Mouse (Mus musculus) liver, adult 2 months (tissue): ENCODE data around the gene Dennd6b. TPM values are rescaled to one million over a fixed set of nuclear protein-coding genes. Genes with fewer than 3 reads are reported as not detected.

Experiments used
- DNase-seq: peaks from one replicate; pipeline ENCODE4 v3.0.0-alpha.2; 2011; ENCODE audit warnings: low read depth, low spot score; ENCODE audit errors: extremely low read depth
- H3K27ac ChIP-seq: fragments of 200-500 bp; replicated peaks from 2 replicates; pipeline ENCODE4 v1.5.1; 2012; ENCODE audit warnings: low read depth, mild to moderate bottlenecking, control low read depth, inconsistent platforms, low read length; ENCODE audit not compliant: insufficient read depth
- H3K27me3 ChIP-seq: fragments of 200-500 bp; 2 replicates; pipeline ENCODE4 v1.6.1; 2012; ENCODE audit warnings: mild to moderate bottlenecking, moderate library complexity, low read length, inconsistent platforms; ENCODE audit not compliant: control insufficient read depth, insufficient read depth
- H3K36me3 ChIP-seq: fragments of 200-500 bp; 2 replicates; pipeline ENCODE4 v1.6.1; 2012; ENCODE audit warnings: low read length, inconsistent platforms; ENCODE audit not compliant: control insufficient read depth, insufficient read depth
- H3K4me1 ChIP-seq: fragments of 200-500 bp; 2 replicates; pipeline ENCODE4 v1.6.1; 2011; ENCODE audit warnings: low read length; ENCODE audit not compliant: control insufficient read depth, insufficient read depth
- H3K4me3 ChIP-seq: fragments of 200-500 bp; 2 replicates; pipeline ENCODE4 v1.5.1; 2011; ENCODE audit warnings: low read depth, mild to moderate bottlenecking, control low read depth, low read length, moderate library complexity; ENCODE audit not compliant: insufficient read depth
- H3K79me2 ChIP-seq: fragments of 200-500 bp; 2 replicates; pipeline ENCODE4 v1.6.1; 2012; ENCODE audit warnings: inconsistent platforms, mild to moderate bottlenecking, low read length, moderate library complexity; ENCODE audit not compliant: control insufficient read depth, insufficient read depth
- H3K9ac ChIP-seq: fragments of 200-500 bp; 2 replicates; pipeline ENCODE4 v1.6.1; 2012; ENCODE audit warnings: low read depth, mild to moderate bottlenecking, control low read depth, inconsistent platforms, low read length
- CTCF ChIP-seq: fragments of 200-500 bp; IDR thresholded peaks from 2 replicates; pipeline ENCODE4 v1.5.1; 2011; ENCODE audit warnings: low read depth, low read length, control low read depth
- POLR2A ChIP-seq: fragments of 200-500 bp; IDR thresholded peaks from 2 replicates; pipeline ENCODE4 v1.6.1; 2011; ENCODE audit warnings: low read length, control low read depth; ENCODE audit not compliant: insufficient read depth; ENCODE audit errors: extremely low read depth
- WGBS: fragments of 180-500 bp; shearing (Covaris S2); methylation state at CpG from one replicate; pipeline ENCODE4 v1.1.7; 2018; 5-methylcytosine and 5-hydroxymethylcytosine counted together
- polyA plus RNA-seq: library from polyadenylated mRNA; depleted of rRNA; stranded (reverse); fragments of >200 nt; gene quantifications from 2 replicates; pipeline ENCODE4 v1.2.3, GENCODE M21; 2012
- total RNA-seq: library from RNA; depleted of rRNA; stranded (reverse); fragments of >200 nt; gene quantifications from 2 replicates; pipeline ENCODE4 v1.2.3, GENCODE M21; 2014

Dennd6b gene
- total and polyA plus RNA-seq, 2 experiments, result 3.4 to 10.0 TPM

DNA sequence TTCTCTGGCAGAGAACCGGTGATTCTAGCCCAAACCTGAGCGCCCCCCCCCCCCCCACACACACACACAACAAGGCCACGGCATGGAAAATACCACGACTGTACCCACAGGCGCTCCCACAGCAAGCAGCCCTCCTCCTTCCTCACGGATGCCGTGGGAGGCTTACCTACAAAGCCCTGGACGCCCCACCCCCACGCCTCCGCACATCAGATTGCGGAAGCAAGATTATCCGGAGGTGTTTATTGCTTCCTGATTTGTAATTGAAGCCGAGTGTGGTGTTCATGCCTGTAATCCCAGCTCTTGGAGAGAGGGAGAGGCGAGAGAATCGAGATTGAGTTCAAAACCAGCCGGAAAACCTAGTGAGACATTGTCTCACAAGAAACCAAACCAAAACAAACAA, 49.3 kb downstream of the Dennd6b start:
- H3K36me3 ChIP-seq, result no peaks in the 10 kb centered on the region
- no peak overlapping the region for H3K4me3 ChIP-seq
- 15% methylated on average over 16 of the region's 16 CpGs for WGBS
- DNase-seq, result no peak
- TF ChIP-seq CTCF (no peak), POLR2A (no peak)
- H3K79me2 ChIP-seq, result no peaks in the 10 kb centered on the region
- peaks cover 2% of the 10 kb centered on the region; the same call in 1 of the 2 replicates for H3K4me1 ChIP-seq
- H3K27ac ChIP-seq, result no peak overlapping the region
- H3K9ac ChIP-seq, result no peak overlapping the region
- peaks cover 22% of the 10 kb centered on the region for H3K27me3 ChIP-seq

DNA sequence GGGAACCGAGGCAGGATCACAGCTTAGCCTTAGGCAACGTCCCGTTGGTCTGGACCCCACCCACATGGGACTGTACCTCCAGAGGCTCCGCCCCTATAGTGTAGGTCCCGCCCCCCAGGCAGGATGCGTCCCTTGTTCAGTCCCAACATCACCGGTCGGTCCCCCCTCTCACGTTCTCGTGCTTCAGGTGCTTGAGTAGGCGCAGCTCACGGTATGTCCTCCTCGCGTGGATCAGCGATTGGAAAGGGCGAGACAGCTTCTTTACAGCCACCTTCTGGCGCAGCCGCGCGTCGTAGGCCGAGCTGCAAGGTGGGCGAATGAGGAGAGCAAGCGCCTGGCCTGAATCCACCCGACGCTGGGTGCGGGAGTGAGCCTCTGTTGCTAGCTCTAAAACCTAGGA, 49.8 kb downstream of the Dennd6b start:
- DNase-seq, result no peak

DNA sequence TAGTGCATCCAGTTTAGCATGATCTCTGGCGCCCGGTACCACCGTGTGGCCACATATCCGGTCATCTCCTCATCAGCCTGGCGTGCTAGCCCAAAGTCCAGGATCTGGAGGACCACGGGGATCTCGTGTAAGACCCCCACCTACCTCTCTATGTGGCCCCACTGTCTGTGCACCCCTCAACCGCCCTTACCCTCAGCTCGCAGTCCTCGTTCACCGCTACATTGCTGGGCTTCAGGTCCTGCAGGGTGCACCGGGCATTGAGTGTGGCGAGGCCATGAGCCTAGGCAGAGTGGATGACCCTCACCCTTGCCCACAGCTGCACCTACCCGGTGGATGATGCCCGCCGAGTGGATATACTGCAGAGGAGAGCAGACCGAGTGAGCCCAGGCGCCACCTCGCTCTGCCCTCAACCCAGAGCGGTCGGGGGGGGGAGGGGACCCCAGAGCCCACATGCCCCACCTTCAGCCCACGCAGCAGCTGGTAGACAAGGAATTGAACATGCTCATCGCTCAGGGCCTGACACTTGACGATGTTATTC, 50.4 kb downstream of the Dennd6b start:
- H3K36me3 ChIP-seq, result no peaks in the 10 kb centered on the region
- H3K79me2 ChIP-seq, result no peaks in the 10 kb centered on the region
- DNase-seq, result no peak
- no peak for TF ChIP-seq CTCF
- no peak for TF ChIP-seq POLR2A
- H3K27ac ChIP-seq, result no peak overlapping the region
- no peak overlapping the region for H3K4me3 ChIP-seq
- H3K27me3 ChIP-seq, result peaks cover 22% of the 10 kb centered on the region
- peaks cover 2% of the 10 kb centered on the region; the same call in 1 of the 2 replicates for H3K4me1 ChIP-seq
- WGBS, result 65% methylated on average over 24 of the region's 24 CpGs
- H3K9ac ChIP-seq, result no peak overlapping the region

More for the DNA sequence above, 49.8 kb downstream of the Dennd6b start:
- H3K27me3 ChIP-seq, result peaks cover 22% of the 10 kb centered on the region
- no peak for TF ChIP-seq POLR2A
- no peak for TF ChIP-seq CTCF
- 18% methylated on average over 27 of the region's 27 CpGs for WGBS
- H3K9ac ChIP-seq, result no peak overlapping the region
- H3K27ac ChIP-seq, result no peak overlapping the region
- no peak overlapping the region; the same call in 1 of the 2 replicates for H3K4me3 ChIP-seq
- peaks cover 2% of the 10 kb centered on the region; the same call in 1 of the 2 replicates for H3K4me1 ChIP-seq
- H3K79me2 ChIP-seq, result no peaks in the 10 kb centered on the region
- no peaks in the 10 kb centered on the region for H3K36me3 ChIP-seq

DNA sequence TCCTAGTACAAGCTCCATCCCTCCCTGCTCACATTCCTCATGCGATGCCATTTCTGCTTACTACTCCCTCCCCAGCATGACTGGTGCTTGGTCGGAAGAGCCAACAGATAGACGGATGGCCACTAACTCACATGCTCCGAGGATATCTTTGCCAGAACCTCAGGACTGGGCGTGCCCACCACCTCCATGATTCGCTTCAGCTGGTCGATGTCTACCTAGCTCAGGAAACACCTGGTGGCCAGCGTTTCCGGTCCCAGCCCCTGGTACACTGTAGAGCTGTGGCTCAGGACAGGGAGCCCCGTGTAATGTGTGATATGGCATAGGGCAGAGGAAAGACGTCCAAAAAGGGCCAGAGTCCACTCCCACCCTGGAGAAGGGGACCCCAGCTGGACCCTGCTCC, 51.3 kb downstream of the Dennd6b start:
- no peak for TF ChIP-seq CTCF
- 85% methylated on average over 11 of the region's 11 CpGs for WGBS
- Histone ChIP-seq H3K36me3 (no peaks in the 10 kb centered on the region), H3K27me3 (peaks cover 22% of the 10 kb centered on the region), H3K79me2 (no peaks in the 10 kb centered on the region), H3K4me1 (peaks cover 1% of the 10 kb centered on the region; the same call in 1 of the 2 replicates), H3K27ac (no peak overlapping the region), H3K4me3 (no peak overlapping the region), H3K9ac (no peak overlapping the region)
- DNase-seq, result no peak

DNA sequence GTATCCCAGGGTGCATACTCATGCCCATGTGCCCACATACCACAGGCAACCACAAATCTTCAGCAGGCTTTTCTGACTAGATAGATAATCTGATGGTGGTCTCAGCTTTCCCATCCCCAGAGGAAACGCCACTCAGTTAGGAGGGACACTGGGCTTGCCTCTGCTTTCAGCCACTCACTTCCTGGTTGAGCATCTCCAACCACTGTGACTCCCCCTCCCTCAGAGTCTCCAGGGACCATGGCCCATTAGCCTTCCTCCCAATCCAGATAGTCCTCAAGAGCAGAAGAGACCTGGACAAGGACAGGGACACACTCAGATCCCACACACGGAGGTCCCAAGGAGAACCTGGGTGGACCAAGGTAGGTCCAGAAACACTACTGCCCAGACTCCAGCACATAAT, 53.2 kb downstream of the Dennd6b start:
- DNase-seq, result no peak
- Histone ChIP-seq H3K4me3 (no peak overlapping the region), H3K36me3 (no peaks in the 10 kb centered on the region), H3K79me2 (no peaks in the 10 kb centered on the region), H3K4me1 (no peaks in the 10 kb centered on the region), H3K27me3 (peaks cover 14% of the 10 kb centered on the region), H3K27ac (no peak overlapping the region), H3K9ac (no peak overlapping the region)
- WGBS, result 74% methylated on average over 2 of the region's 2 CpGs
- TF ChIP-seq POLR2A (no peak), CTCF (no peak)

DNA sequence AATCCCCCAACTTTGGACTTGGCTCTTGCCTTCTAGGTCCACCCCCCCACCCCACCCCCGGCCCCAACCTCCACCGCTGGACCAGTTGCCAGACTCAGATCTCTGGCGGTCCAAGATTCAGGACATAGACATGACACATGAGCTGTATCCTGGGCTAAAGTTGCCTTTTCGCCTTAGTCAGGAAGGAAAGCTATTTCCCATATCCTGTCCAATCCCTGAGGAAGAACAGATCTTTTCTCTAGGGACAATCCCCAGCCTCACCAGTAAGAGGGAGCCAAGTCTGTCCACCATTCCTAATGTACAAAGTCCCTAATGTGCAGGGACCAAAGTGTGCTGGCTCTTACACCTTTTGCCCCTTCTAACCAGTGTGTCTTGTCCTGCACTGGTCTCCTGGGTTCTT, 54.4 kb downstream of the Dennd6b start:
- 64% methylated on average over 4 of the region's 4 CpGs for WGBS
- 0 out of 2 replicates have a peak overlapping the region, but pooled peaks have one; percentile 18 for H3K27ac ChIP-seq
- no peaks in the 10 kb centered on the region for H3K79me2 ChIP-seq
- no peak for TF ChIP-seq CTCF
- TF ChIP-seq POLR2A, result no peak
- H3K4me3 ChIP-seq, result no peak overlapping the region
- H3K36me3 ChIP-seq, result no peaks in the 10 kb centered on the region
- no peaks in the 10 kb centered on the region for H3K4me1 ChIP-seq
- peaks cover 10% of the 10 kb centered on the region for H3K27me3 ChIP-seq
- no peak overlapping the region for H3K9ac ChIP-seq
- DNase-seq, result no peak
